Mouse (Mus musculus) leukemia stem cell, adult 10-12 weeks (primary cell): Measurements from ENCODE around the gene Thada. TPM values are rescaled to one million over a fixed set of nuclear protein-coding genes. Genes with fewer than 3 reads are reported as not detected.

ENCODE experiments used
- polyA plus RNA-seq: library from polyadenylated mRNA; stranded (reverse); fragments of >175 nt; gene quantifications from 2 replicates; pipeline ENCODE4 v1.2.3, GENCODE M21; 2012; ENCODE audit warnings: low replicate concordance

Gene Thada
- polyA plus RNA-seq = 0.84 and 2.8 TPM in 2 replicates

GRCm38 (mm10) chr17:84465753-84466608 is at the start of gene Thada:
Gene Thada, minus strand, starts transcription at chr17:84466205.

DNA sequence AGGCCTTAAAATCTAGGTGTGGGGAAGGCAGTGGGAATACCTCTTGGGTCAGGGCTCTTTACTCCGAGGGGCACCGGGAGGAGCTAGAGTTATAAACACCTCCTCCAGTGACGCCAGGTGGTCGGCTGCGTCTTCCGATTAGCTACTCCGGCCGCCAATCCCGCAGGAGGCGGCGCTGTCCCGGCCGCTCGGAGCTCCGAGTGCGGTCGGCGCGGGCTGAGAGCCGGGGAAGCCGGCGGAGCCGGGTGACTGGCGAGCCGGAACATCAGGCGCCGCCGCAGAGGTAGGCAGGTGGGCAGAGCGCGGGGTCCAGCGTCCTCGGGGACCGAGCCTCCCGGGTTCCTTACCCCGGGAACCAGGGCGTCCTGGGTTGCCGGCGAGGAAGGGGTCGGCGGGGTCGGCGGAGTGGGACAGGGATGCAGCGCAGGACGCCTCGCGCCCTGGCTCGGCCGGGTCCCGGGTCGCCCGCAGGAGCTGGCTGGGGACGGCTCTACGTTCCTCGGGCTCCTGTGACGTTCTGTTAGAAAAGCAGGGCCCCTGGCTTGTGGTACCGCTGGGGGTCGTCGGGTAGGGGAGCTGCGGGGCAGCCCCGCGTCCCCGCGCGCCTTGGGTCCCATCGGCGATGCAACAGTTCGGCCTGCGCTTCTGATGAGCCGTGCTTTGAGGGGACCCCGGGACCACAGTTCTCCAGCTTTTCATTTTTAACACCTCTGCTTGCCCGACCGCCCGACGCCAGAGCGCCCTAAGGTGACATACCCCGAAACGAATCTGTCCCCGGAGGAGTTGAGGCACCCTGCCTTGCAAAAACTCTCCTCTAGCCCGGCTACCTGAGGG is 45.9 kb upstream of the Thada start, which contains the start of gene Plekhh2:
Gene Plekhh2 (plus strand): TSS at position 214 of the 834 bp plus-strand sequence.

DNA sequence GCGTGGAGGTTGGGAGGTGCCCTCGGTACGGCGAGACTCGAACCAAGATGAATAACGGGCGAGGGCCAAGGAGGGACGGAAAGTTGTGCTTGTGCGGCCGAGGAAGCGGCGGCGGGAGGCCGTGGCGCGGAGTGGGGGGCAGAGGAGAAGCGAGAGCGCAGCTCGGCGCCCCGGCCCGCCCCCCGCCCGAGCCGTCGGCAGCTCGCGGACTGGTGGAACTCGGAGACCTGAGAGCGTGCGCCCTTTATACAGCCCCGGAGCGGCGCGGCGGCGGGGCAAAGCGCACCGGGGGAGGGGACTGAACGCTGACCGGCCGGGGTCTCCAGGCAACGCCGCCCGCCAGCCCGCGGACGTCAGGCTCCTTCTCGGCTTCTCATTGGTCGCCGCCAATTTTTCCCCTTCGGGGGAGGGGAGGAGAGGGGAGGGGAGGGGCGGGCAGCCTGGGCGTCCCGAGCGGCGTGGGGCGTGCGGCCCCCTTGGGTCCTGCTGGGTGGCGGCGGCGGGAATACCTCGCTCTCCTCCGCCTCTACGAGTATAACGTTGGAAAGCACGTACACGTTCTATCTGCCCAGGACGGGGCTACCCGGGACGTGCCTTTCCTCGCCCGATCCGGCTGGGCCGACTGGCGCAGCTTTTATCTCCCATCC is 278.2 kb downstream of the Thada start, which contains the start of gene Zfp36l2:
Gene Zfp36l2 (minus strand): TSS at position 221 of the 647 bp plus-strand sequence.

Other genes starting within 250 kb of the Thada start
- gene Plekhh2, start 45.7 kb upstream of the Thada start, polyA plus RNA-seq = 0.02 and 0.14 TPM in 2 replicates
- 0.27 and 0.81 TPM in 2 replicates for gene Dync2li1, start 160.3 kb upstream of the Thada start, polyA plus RNA-seq
- not detected in 2 replicates for gene Abcg8, start 210.1 kb upstream of the Thada start, polyA plus RNA-seq
- not detected in 2 replicates for gene Abcg5, start 216.8 kb upstream of the Thada start, polyA plus RNA-seq